Mouse (Mus musculus) macrophage (primary cell): ENCODE results near the gene Vasn. TPM values are rescaled to one million over a fixed set of nuclear protein-coding genes. Genes with fewer than 3 reads are reported as not detected.
"Not testable (repeated sequence)": the region's sequence is repeated elsewhere in the genome, so short reads cannot be mapped to it uniquely, and the experiment has no call there.

Source experiments
- H3K27ac ChIP-seq: fragments of 350-480 bp; formaldehyde crosslinking; 2 replicates; pipeline ENCODE4 v1.9.0; 2021
- H3K36me3 ChIP-seq: fragments of 350-480 bp; formaldehyde crosslinking; 2 replicates; pipeline ENCODE4 v1.9.0; 2021; ENCODE audit errors: inconsistent target
- H3K4me3 ChIP-seq: fragments of 350-480 bp; formaldehyde crosslinking; 2 replicates; pipeline ENCODE4 v1.9.0; 2021; ENCODE audit errors: inconsistent target
- H3K79me2 ChIP-seq: fragments of 350-480 bp; formaldehyde crosslinking; 2 replicates; pipeline ENCODE4 v1.9.0; 2021; ENCODE audit errors: inconsistent target
- WGBS: methylation state at CpG from one replicate; pipeline ENCODE4 v1.1.7; 2026; ENCODE audit warnings: inconsistent platforms; ENCODE audit not compliant: missing documents; 5-methylcytosine and 5-hydroxymethylcytosine counted together
- polyA plus RNA-seq: library from polyadenylated mRNA; stranded (reverse); fragments of 250-400 nt; gene quantifications from 3 replicates; pipeline ENCODE4 v1.2.4, GENCODE M21; 2018; ENCODE audit warnings: inconsistent platforms

Vasn gene
- polyA plus RNA-seq, 1 experiment from 2014 or later: 0.07 TPM

DNA sequence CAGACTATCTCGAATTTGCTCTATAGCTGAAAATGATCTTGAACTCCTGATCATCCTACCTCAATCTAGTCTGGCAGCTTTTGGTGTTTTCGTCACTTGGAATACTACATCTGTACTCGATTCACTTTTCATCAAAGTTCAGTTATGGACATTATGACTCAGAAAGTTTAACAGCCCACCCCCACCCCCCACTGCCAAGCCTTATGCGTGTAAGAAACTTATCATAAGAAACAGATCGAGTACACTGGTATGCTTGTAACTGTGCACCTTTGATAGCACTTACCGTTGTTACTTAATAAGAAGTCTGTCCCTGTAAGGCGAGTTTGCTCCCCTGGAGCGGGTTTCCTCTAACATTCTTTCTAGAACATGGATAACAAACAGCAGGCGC lies 43.4 kb downstream of the Vasn start:
- 20% methylated on average over 9 of the region's 9 CpGs for WGBS
- H3K4me3 ChIP-seq: peak overlapping the region; percentile 97
- peaks cover 7% of the 10 kb centered on the region; the same call in 1 of the 2 replicates for H3K36me3 ChIP-seq

GRCm38 (mm10) chr16:4683581-4684456 lies 44.1 kb downstream of the Vasn start:
- WGBS: under 1% methylated on average over 52 of the region's 54 CpGs
- Histone ChIP-seq H3K27ac (peak overlapping the region; percentile 86), H3K79me2 (peaks cover 30% of the 10 kb centered on the region), H3K4me3 (peak overlapping the region; percentile 97), H3K36me3 (peaks cover 12% of the 10 kb centered on the region)

More for the DNA sequence above, 43.4 kb downstream of the Vasn start:
- H3K27ac ChIP-seq: peak overlapping the region; percentile 86
- peaks cover 36% of the 10 kb centered on the region for H3K79me2 ChIP-seq

DNA sequence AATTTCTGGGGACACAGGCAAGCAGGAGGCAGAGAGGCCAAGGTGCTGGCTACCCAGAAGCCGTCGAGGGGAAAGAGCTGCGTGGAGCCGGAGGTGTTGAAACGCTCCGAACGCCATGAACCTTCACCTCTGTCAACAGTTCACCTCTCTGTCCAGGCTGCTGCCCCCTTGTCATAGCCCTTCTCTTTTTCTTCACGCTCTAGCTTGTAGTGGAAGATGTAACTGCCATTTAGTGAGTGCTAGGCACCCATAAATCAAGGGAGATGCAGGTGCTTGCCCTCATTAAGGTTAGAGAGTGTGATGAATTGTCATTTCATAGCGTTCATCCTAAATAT lies 44.7 kb downstream of the Vasn start:
- Histone ChIP-seq H3K4me3 (peak overlapping the region; percentile 97), H3K36me3 (peaks cover 17% of the 10 kb centered on the region), H3K27ac (peak overlapping the region; percentile 34; the same call in 1 of the 2 replicates), H3K79me2 (peaks cover 24% of the 10 kb centered on the region)
- 0% methylated on average over 9 of the region's 9 CpGs for WGBS

DNA sequence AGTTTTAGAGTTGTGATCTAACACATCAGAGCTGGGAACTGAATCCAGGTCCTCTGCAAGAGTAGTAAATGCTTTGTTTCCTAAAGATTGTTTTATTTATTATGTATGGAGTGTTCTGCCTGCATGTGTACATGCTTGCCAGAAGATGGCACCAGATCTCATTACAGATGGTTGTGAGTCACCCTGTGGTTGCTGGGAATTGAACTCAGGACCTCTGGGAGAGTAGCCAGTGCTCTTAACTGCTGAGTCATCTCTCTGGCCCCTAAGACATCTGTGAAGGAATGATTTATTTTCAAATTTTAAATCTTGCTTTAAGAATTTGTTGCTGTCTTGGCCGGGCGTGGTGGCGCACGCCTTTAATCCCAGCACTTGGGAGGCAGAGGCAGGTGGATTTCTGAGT lies 49.6 kb downstream of the Vasn start:
- Histone ChIP-seq H3K36me3 (peaks cover 54% of the 10 kb centered on the region), H3K79me2 (peaks cover 18% of the 10 kb centered on the region)
- not testable (repeated sequence) for H3K27ac ChIP-seq, H3K4me3 ChIP-seq
- 97% methylated on average over 4 of the region's 4 CpGs for WGBS

Other genes starting within 250 kb of the Vasn start
- gene Adcy9, start 219.4 kb upstream of the Vasn start, polyA plus RNA-seq: 10.4 to 11.9 TPM (median 11.0 TPM) in 3 replicates
- 2.2 to 3.0 TPM (median 2.2 TPM) in 3 replicates for gene Srl, start 98.1 kb upstream of the Vasn start, polyA plus RNA-seq
- gene Tfap4, start 80.1 kb upstream of the Vasn start, polyA plus RNA-seq: 3.3 to 7.1 TPM (median 4.0 TPM) in 3 replicates
- 0.06 to 0.16 TPM in 2 of 3 replicates, not detected in the other for gene Glis2, start 45.2 kb upstream of the Vasn start, polyA plus RNA-seq
- 9.7 to 39.5 TPM (median 23.6 TPM) in 3 replicates for gene Pam16, start 15.0 kb upstream of the Vasn start, polyA plus RNA-seq
- 19.8 to 43.8 TPM (median 25.5 TPM) in 3 replicates for gene Dnaja3, start within 50 bp of the Vasn start, polyA plus RNA-seq
- 53.4 to 137 TPM (median 97.8 TPM) in 3 replicates for gene Coro7, start 39.8 kb downstream of the Vasn start, polyA plus RNA-seq
- 6.3 to 20.4 TPM (median 15.6 TPM) in 3 replicates for gene Nmral1, start 79.4 kb downstream of the Vasn start, polyA plus RNA-seq
- gene Hmox2, start 86.4 kb downstream of the Vasn start, polyA plus RNA-seq: 195 to 303 TPM (median 234 TPM) in 3 replicates
- 15.0 to 29.2 TPM (median 20.4 TPM) in 3 replicates for gene Cdip1, start 150.4 kb downstream of the Vasn start, polyA plus RNA-seq
- gene 4930562C15Rik, start 195.5 kb downstream of the Vasn start, polyA plus RNA-seq: 0.16 TPM in 1 of 3 replicates, not detected in the others
- gene Ubald1, start 240.4 kb downstream of the Vasn start, polyA plus RNA-seq: 64.4 to 75.7 TPM (median 71.8 TPM) in 3 replicates
- gene Mgrn1, start 246.3 kb downstream of the Vasn start, polyA plus RNA-seq: 62.2 to 84.4 TPM (median 68.4 TPM) in 3 replicates